Mouse (Mus musculus): ENCODE data around the gene Cdhr3.

GRCm38 (mm10) chr12:32986284-32986683, 106.4 kb downstream of the Cdhr3 start:
- no peak for TF ChIP-seq CTCF (IDR thresholded peaks at IDR 0.05; ENCODE audit: low read depth)
- no peak for TF ChIP-seq EP300 (IDR thresholded peaks at IDR 0.05; ENCODE audit: low read depth)
